Mouse (Mus musculus): Measurements from ENCODE around the gene Gm9970.

The Gm9970 gene

DNA sequence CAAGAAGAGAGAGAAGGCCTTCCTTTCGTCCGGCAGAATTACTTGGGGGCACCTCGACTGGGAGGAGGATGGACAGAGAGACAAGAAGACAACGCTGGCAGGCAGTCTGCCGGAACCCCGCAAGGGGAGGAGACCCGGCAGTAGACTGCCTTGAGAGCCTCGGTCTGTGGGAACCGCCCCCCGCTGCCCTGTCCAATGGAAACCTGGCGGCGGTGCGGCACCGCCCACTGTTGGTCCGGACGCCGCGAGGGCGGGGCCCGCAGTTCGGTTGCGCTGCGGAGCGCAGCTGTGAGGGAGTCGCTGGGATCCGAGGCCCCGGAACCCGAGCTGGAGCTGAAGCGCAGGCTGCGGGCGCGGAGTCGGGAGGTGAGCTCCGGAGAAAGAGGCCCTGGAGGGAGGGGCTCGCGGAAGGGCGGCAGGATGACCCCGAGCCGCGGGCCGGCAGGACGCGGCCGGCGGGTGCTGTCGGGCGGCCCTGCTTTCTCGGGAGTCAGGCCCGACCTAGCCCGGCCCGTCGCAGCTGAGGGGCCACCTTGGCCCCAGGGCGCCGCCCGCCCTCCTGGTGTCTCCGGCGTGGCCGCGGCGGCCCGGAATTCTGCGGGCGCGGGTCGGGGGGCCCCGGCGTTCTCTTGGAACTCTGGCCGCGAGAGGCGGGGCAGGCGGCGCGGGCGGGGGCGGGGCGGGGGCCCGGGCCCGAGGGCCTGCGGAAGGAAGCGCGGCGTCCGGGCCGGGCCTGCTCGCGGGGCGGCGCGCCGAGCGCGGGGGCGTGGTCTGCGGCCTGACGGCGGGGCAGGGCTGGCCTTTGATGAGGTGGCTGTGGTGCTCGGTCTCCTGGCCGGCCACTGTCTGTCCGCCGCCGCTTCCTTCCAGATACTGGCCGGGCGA lies at the start of gene Gm9970, which contains the start of gene Nrbp1:
Gm9970 (minus strand) TSS at position 596 of the 885 bp plus-strand sequence.
Nrbp1 (plus strand) TSS at position 228 of the 885 bp plus-strand sequence.
- peak; percentile 96 for DNase-seq (ENCODE audit: low read depth, low spot score)

DNA sequence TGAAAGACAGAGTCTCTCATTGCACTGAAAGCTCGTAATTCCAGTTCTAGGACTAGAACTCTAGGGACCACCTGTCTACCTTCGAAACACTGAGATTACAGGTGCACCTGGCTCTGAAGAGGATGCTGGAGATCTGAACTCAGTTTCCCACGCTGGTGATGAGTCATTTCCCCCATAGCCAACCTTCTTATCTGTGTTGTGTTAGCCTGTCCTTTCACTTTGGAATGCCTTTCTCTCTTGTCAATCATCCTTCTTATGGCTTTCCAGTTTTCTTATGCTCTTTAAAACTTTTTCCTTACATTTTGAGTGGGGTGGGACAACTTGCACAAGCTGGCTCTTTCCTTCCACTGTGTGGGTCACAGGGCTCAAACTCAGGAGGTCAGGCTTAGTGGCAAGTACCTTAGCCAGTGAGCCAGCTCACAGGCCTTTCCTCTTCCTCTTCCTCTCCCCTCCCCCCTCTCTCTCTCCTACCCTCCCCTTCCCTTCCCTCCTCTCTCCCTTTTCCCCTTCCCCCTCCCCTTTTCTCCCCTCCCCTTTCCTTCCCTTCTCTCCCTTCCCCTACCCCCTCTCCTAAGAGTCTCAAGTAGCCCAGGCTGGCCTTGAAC lies 48.7 kb upstream of the Gm9970 start:
- DNase-seq (ENCODE audit: low read depth, low spot score): peak; percentile 22

DNA sequence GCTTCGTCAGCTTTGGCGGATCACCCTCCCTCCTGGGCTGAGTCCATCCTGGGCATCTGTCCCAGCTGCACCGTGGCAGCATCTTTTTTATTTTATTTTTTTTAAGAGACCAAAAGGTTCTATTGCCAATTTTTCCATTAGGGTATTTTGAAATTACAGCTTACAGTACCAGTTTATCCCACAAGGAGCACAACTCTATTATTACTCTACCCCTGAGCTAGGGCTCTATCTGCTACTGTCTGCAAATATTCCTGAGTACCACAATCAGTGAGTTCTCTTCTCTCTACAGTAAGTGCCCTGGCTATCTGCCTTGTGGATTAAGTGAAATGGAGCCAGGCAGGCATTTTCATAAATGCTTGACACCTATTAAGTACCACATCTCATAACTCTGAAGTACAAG lies 47.6 kb upstream of the Gm9970 start:
- peak; percentile 29 for DNase-seq (ENCODE audit: low read depth, low spot score)

DNA sequence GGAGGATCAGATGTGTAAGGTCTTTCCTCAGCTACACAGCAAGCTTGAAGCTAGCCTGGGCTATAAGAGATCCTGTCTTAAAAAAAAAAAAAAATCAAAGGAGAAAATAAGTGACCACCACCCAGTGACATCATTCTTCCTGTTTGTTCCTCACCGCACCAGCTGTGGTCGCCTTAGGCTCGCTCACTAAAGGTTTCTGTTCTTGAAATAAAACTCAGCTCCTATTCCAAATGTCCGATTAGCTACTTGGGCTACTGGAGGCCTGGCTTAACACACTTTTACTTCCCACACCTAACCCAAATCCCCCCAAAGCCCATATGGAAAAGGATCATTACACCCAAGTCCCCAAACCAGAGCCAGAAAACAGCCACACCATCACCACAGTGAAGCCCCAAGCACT lies 47.2 kb upstream of the Gm9970 start:
- DNase-seq (ENCODE audit: low read depth, low spot score): no peak

DNA sequence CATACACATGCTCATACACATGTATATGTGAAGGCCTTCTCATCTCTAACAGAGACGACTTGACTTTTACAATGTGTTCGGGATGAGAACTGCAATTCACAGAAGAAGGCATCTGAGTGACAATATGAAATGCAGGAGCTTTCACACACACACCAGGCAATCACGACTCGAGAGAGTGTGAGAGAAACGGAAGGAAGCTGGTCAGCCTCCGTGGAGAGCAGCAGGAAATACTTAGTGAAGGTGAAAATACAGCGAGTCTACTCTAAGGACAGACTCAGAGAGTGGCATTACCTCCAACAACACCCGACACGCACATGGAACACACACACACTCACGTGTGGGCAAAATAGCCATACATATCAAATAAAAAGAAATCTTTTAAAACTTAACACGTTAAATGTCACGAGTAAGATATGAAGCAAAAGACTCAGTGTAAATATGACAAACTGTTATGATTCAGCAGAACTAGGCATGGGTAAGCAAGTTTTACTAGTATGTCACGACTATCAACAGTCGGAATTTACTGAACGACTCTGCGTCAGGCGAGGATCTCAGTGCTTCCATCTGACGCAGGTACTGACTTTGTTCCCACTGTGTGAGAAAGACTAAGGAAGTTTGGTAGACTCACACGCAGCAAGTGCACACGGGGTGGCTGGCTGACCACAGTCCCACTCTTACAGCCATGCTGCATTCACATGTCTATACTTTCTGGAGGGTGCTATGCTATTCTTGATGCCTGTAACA lies 38.4 kb upstream of the Gm9970 start:
- DNase-seq (ENCODE audit: low read depth, low spot score): no peak

DNA sequence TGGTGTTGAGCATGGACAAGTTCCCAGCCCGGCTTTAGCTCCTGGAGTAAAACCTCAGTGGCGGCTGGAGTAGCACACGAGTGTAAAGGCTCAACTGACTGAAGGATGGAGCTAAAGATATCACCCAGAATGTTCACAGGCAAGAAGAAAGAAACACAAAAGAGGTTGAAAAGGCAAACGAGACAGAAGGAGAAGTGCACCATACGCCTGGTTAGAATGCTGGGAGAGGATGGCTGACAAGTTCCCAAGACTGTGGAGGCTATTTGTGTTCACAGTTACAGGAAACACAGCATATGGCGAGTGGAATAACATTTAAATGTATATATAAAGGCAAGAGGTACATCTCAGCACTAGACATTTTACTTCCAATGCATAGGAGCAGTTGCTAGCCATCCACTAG lies 32.0 kb upstream of the Gm9970 start:
- no peak for DNase-seq (ENCODE audit: low read depth, low spot score)

DNA sequence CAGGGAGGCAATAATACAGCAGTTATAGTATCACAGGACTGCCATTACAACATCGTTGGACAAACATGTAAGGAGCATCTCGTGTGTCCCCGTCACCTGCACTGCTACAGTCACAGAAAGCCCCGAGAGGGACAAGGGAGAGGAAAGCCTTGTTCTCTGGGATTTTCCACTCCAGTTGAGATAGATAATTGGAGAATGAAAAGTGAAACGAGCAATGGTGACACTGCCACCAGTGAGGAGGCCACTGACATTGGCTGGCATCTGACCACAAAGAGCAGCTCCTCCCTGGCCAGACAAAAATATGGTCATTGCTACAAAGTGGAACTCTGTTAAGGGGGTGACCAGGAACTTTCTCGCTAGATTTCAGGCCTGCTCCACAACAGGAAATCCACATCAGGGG lies 26.7 kb upstream of the Gm9970 start:
- no peak for DNase-seq (ENCODE audit: low read depth, low spot score)

DNA sequence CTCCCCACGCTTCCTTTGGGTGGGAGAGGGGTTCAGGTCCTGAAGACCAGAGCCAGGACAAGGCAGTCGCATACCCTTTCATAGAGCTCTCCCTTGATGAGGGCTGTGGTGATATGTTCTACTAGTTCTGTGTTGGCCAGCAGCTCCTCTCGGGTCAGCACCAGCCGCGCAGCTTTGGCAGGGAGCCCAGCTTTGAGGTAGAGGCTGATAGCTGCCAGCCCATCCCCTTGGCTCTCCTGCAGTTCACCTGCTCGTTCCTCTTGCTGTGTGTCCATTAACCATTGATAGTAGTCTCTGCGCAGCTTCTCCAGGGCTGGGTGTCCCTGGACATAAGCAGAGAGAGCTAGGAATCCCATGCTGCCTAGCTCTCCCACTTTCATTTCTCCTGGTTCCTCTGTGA lies 25.1 kb upstream of the Gm9970 start:
- DNase-seq (ENCODE audit: low read depth, low spot score): no peak

DNA sequence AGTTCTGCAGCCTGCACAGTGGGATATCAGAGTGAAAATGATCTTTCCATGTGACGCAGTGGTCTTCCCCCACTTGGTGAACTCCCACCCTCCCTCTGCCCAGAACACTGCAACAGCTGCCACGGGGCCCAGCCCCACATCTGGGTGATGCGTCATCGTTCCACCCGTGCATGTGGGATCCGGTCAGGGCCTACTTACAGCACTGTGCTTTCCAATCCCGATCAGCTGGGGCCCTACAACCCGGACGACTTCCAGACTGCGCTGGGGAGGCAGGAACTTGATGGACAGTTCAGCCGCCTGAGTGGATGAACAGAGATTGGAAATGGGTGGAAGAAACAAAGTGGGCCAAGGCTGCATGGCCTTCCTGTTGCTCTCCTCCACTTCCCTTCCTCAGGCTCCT lies 16.6 kb upstream of the Gm9970 start:
- DNase-seq (ENCODE audit: low read depth, low spot score): no peak

DNA sequence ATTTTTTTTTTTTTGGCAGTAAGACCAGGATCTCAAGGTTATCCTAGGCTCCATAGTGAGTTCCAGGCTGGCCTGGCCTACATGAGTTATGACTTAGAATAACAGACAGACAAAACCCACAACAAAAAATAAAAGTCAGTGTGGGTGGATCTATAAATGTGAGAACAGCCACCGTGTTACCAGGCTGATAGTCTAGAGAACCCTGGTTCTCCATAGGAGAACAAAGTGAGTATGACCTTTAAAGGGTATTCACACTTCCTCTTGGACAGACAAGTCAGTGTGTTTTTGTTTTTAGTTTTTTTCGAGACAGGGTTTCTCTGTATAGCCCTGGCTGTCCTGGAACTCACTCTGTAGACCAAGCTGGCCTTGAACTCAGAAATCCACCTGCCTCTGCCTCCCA lies 14.9 kb upstream of the Gm9970 start:
- no peak for DNase-seq (ENCODE audit: low read depth, low spot score)

DNA sequence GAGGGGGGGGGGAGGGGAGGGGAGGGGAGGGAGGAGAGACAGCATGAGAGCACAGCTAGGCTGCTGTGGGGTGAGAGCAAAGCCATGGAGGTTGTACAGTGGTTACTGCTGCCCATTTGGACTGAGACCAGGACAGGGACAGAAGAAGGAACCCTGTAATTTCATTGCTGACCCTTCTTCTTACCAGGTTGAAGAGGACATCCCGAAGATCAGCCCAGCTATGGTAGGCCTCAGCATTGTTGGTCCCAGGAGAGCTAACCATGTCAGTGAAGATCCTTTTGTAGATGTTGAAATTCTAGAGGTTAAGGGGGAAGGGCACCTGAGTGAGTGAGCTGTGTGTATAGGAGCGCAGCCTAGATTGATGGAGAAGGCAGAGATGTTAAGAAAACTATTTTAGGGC lies 14.3 kb upstream of the Gm9970 start:
- DNase-seq (ENCODE audit: low read depth, low spot score): no peak

DNA sequence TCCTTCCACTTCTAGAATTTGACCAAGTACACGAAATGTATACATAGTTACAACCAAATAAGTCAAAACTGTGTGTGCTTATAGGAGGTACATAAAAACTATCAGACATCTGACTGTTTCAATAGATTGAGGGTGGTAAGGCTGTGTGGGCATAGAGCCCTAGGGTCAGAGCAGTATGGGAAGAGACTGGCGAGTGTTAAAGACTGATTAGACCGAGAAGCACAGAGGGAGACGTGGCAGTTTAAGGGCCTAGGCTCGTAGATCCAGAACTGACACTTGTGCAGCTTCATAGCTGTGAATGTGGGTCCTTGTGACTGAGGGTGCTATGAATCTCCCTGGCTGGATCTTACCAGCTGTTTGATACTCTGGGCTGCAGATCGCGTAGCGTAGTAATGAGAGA lies 13.9 kb upstream of the Gm9970 start:
- DNase-seq (ENCODE audit: low read depth, low spot score): no peak

DNA sequence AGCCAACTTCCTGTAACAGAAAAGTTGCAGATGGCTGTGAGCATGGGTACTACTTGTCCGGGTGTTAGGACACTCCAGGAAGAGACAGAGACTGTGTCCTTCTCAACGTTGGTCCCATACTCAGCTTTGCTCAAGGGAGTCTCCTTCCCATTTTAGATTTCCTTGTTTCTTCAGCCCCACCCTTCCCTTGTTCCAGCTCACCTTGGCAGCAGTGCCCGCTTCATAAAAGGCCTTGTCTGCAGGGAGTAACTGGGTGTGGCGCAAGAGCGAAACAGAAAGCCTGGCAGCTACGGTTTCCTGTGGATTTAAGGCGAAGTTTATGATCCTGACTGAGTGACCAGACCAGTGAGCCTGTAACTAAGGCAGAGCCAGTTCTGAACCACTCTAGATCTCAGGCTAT lies 13.4 kb upstream of the Gm9970 start:
- DNase-seq (ENCODE audit: low read depth, low spot score): peak; percentile 10

DNA sequence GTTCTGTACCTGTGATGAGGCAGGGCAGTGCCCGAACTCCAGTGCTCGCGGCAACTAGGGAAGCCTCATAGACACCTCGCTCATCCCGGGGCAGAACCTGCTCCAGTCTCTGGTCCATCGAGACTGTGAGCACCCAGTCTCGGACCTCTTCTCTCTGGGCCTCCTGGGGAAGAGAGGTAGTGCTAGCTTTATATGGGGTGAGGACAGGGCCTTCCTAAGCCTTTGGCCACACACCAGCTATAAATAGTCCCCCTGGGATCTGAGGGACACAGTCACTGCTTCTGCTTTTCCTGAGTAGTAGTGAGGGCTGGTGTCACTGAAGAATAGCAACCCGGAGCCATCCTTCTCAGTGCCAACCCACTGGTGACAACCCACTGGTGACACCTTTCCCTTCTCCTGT lies 12.8 kb upstream of the Gm9970 start:
- DNase-seq (ENCODE audit: low read depth, low spot score): no peak

DNA sequence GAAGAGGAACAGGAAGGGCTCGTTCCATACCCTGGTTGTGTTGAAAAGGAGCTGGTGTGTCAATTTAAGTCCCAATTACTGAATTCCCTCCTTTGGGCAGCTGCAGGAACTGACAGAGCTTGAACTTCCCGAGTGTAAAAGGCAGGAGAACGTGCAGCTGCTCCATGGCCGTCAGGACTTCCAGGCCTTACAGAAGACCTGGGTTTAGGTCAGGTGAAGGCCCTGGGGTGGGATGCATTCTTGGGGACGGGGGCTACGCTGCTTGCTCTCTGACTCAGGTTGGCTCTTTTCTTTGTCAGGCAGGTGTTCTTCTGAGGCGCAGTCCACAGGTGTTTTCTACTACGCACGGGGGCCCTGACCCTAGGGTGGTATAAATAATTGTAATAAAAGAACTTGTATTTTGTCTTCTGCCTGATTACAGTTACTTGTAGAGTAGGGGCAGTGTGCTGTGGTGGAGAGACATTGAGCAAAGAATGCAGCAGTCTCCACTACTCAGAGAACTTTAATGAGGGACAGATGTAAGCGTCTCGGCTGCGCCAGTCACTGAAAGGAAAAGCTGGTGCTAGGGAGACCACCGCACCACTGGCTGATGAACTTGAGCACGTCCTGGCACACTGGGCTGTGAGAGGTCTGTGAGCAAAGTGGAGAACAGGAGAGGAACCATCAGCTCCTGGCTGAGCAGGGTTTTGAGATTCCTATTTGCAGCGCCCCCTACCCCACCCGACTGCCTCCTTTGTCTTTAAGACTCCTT lies 11.9 kb upstream of the Gm9970 start:
- no peak for DNase-seq (ENCODE audit: low read depth, low spot score)

DNA sequence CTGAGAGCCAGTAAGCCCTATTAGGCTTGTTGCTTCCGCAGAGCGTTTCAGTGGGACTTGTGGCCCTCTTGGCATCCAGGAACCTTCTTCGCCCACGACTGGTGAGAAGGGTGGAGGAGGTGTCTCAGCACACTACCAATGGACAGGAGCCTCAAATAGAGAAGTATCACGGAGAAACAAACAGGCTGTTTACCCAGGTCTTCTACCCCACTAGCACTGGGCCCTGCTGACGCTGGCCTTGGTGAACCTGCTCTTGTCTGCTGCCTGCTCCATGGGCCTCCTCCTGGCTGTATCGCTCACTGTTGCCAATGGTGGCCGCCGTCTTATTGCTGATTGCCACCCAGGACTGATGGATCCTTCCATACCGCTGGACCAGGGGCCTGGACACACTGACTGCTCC lies 11.1 kb upstream of the Gm9970 start:
- DNase-seq (ENCODE audit: low read depth, low spot score): no peak

DNA sequence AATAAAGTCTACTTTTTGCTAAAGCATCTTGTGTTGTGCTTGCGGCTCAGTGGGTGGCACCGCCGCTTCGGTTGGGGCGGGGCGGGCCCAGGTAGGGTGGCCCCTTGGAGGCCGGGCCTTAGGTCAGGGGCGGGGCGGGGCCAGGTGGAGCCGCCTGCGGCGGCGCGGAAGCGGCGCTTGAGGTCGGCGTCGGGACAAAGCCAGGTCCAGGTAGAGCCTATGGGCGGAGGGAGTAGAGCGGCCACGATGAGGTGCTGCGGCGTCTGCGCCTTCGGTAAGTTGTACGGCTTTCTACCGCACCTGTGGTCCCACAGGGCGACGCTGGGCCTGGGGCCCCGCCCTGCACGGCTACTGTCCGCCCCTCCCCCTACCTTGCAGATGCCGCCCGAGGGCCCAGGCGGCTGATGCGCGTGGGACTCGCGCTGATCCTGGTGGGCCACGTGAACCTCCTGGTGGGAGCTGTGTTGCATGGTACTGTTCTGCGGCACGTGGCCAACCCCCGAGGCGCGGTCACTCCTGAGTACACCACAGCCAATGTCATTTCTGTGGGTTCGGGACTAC lies 10.6 kb upstream of the Gm9970 start, which contains the start of gene Krtcap3:
Krtcap3 (plus strand) TSS at position 151 of the 561 bp plus-strand sequence.
- DNase-seq (ENCODE audit: low read depth, low spot score): no peak

DNA sequence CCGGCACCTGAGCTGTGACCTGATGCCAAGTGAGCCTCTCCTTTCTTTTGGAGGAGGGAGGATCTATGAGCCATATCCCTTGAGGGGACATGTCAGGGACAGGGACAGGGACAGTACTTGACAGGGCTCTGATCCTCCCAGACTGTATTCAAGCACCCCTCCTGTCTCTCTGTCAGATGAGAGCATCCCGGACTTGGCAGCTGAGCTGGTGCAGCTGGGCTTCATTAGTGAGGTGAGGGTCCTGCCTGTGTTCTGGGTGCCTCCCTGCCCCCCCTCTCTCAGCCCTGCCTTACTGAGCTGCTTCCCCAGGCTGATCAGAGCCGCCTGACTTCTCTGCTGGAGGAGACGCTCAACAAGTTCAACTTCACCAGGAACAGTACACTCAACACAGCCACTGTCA lies 9.7 kb upstream of the Gm9970 start:
- DNase-seq (ENCODE audit: low read depth, low spot score): no peak

DNA sequence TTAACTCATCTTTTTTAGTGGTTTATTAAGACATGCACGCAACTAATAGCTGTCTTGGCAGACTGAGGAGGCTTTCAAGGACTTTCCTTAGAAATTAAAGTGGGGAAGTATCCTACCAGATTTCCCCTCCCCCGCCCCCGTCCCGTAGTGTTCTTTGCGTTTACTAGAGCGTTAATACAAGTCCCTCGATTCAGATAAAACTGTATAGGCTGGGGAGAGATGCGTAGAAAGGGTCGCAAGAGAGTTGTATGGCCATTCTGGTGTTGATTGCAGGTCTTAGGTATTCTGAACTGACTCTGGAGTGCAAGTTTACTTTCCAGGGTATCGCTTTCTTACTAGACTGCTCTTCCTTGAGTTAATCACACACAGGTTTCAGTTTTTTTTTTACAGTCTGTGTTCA lies 1.2 kb upstream of the Gm9970 start:
- no peak for DNase-seq (ENCODE audit: low read depth, low spot score)

DNA sequence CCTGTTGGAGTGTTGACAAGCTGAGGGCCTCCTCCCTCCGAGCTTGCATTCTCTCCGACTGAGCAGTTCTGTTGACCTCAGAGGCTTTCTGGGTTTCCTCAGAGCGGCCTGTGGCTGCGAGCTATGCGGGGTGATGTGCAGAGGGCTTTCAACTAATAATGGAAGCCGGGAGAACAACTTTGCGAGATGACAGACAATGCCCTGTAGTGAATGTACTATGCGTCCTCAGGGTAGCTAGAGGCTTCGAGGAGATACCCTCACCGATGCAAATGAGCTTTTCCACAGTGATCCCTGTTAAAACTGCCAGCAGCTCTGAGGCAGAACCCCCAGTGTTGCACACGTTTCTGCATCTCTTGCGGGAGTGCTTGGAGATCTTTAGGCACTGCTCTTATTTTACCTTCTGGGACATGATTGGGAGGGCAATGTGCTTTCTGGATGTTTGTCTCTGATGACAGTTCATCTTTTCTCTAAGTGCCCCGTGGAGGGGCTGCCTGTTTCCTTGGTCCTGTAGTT lies 546 bp upstream of the Gm9970 start:
- no peak for DNase-seq (ENCODE audit: low read depth, low spot score)

DNA sequence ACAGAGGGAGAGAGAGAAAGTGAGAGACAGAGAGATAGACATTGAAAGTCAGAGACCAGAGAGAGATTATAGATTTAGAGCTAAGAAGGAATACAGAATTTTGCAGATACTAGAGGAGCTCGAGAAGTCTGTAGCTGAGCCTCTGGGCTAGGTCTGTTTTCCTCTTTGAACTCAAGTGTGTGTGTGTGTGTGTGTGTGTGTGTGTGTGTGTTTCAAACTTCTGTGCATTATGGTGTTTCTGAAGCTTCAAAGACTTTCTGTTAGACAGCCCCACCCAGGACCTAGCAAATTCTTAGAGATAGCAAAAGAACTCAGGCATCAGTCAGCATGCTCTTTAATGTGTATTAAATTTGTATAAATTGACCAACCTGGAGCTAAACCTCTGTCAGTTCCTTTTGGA lies 14.4 kb downstream of the Gm9970 start:
- DNase-seq (ENCODE audit: low read depth, low spot score): no peak
